Mouse (Mus musculus) liver, embryonic 16.5 days (tissue): Measurements from ENCODE around the gene Vmn1r11. TPM values are rescaled to one million over a fixed set of nuclear protein-coding genes. Genes with fewer than 3 reads are reported as not detected.

Source experiments
- ATAC-seq: fragments of 200-750 bp; cut with Nextera tagmentation; 2 replicates; pipeline ENCODE4 v1.8.0; 2017; ENCODE audit warnings: low read depth, mild to moderate bottlenecking, moderate number of reproducible peaks, moderate library complexity
- H3K27ac ChIP-seq: fragments of 300-500 bp; sonication (generic); 2 replicates; pipeline ENCODE4 v1.5.1; 2014; ENCODE audit warnings: mild to moderate bottlenecking, low read length
- H3K27me3 ChIP-seq: fragments of 300-500 bp; sonication (generic); 2 replicates; pipeline ENCODE4 v1.6.1; 2014; ENCODE audit warnings: low read depth, low read length, mixed read lengths; ENCODE audit not compliant: control insufficient read depth, insufficient read depth
- H3K36me3 ChIP-seq: fragments of 300-500 bp; sonication (generic); 2 replicates; pipeline ENCODE4 v1.6.1; 2014; ENCODE audit warnings: mild to moderate bottlenecking; ENCODE audit not compliant: control insufficient read depth, insufficient read depth
- H3K4me1 ChIP-seq: fragments of 300-500 bp; sonication (generic); 2 replicates; pipeline ENCODE4 v1.6.1; 2014; ENCODE audit warnings: low read depth, low read length, mixed read lengths; ENCODE audit not compliant: control insufficient read depth
- H3K4me2 ChIP-seq: fragments of 300-500 bp; sonication (generic); 2 replicates; pipeline ENCODE4 v1.6.1; 2014; ENCODE audit warnings: low read depth, low read length, mixed read lengths
- H3K4me3 ChIP-seq: fragments of 300-500 bp; sonication (generic); 2 replicates; pipeline ENCODE4 v1.5.1; 2014; ENCODE audit warnings: low read depth, mild to moderate bottlenecking, low read length
- H3K9ac ChIP-seq: fragments of 300-500 bp; sonication (generic); 2 replicates; pipeline ENCODE4 v1.6.1; 2014; ENCODE audit warnings: low read depth, low read length
- H3K9me3 ChIP-seq: fragments of 300-500 bp; sonication (generic); replicated peaks from 2 replicates; pipeline ENCODE4 v1.6.1; 2016; ENCODE audit warnings: low read length; ENCODE audit not compliant: control insufficient read depth
- WGBS: fragments of 180-500 bp; shearing (Covaris S2); extraction: QIAGEN DNeasy Blood & Tissue Kit; methylation state at CpG from one replicate; pipeline ENCODE4 v1.1.7; 2014; ENCODE audit not compliant: insufficient replicate concordance; 5-methylcytosine and 5-hydroxymethylcytosine counted together
- polyA plus RNA-seq: library from polyadenylated mRNA; unstranded; fragments of >200 nt; fragmentation: Nextera tagmentation; extraction: Ambion mirVana; gene quantifications from 2 replicates; pipeline ENCODE4 v1.2.1, GENCODE M21; 2015

Vmn1r11 gene
- not detected in 2 replicates for polyA plus RNA-seq

DNA sequence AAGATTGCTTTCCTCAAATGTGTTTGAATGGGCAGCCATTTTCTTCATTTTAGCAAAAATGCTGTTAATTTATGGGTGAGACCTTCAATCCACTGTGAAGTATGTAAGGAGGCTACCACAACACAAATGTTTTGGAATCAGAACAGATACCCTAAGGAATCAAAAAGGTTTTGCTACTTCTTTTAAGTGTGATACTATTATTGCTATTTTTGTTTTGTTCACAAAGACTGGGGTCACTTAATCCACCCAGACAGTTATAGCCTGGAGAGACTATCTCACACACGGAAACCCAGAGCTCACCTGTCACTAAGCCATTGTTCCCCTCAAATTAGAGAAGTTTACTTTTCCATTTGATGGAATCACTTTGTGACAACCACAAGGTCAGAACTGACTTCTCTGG lies at the start of gene Vmn1r11:
TSS of gene Vmn1r11 (plus strand) at position 301 of the 400 bp plus-strand sequence.
- H3K9me3 ChIP-seq, result no peaks in the 10 kb centered on the region
- H3K4me3 ChIP-seq, result no peak within 1 kb of the TSS
- 58% methylated on average over 1 of the region's 1 CpGs for WGBS
- no peaks in the 10 kb centered on the region for H3K4me1 ChIP-seq
- H3K4me2 ChIP-seq, result no peak within 1 kb of the TSS
- ATAC-seq, result no peak
- no peak within 1 kb of the TSS for H3K9ac ChIP-seq
- no peaks in the 10 kb centered on the region for H3K27me3 ChIP-seq
- H3K36me3 ChIP-seq, result no peaks in the 10 kb centered on the region
- no peak within 1 kb of the TSS for H3K27ac ChIP-seq

DNA sequence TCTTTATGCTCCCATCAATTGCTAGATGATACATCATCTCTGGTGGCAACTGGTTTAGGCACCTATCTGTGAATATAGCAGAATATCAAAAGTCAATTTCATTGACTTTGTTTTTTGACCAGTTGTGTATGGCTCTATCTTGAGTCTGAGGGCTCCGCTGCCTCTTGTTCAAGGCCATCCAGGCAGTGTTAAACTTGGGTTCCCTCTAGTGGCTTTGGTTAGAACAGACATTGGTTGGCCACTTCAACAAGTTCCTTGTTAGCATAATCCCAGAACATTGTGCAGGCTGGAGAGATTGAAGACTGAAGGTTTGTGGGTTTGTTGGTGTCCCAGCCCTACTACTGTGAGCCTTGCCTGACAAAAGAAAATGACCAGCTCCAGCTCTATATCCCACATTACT lies 26.9 kb upstream of the Vmn1r11 start:
- Histone ChIP-seq H3K27me3 (no peaks in the 10 kb centered on the region), H3K9me3 (no peaks in the 10 kb centered on the region), H3K4me2 (no peak overlapping the region), H3K9ac (no peak overlapping the region), H3K36me3 (no peaks in the 10 kb centered on the region), H3K4me1 (no peaks in the 10 kb centered on the region), H3K4me3 (no peak overlapping the region), H3K27ac (no peak overlapping the region)
- ATAC-seq, result no peak
- WGBS, result 50% methylated on average over 1 of the region's 1 CpGs

DNA sequence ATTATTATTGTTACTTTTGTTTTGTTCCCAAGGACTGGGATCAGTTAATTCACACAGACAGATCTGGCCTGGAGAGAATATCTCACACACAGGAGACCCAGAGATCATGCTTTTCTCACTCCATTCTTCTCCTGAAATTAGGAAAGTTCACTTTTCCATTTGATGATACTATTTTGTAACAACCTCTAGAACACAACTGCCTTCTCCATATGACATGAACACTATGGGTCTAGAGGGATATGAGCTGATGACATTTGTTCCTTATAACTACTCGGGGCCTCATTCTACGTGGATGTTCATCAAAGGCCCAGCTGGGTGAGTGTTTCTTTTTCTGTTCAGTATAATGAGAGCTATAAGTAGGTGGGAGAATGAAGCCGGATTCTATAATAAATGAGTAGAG lies 24.1 kb upstream of the Vmn1r11 start, which contains the start of gene Vmn1r10:
TSS of gene Vmn1r10 (plus strand) at position 301 of the 400 bp plus-strand sequence.
- WGBS, result 50% methylated on average over 3 of the region's 3 CpGs
- Histone ChIP-seq H3K9me3 (no peaks in the 10 kb centered on the region), H3K36me3 (no peaks in the 10 kb centered on the region), H3K4me3 (no peak within 1 kb of the TSS), H3K27ac (no peak within 1 kb of the TSS), H3K27me3 (no peaks in the 10 kb centered on the region), H3K4me1 (no peaks in the 10 kb centered on the region), H3K9ac (no peak within 1 kb of the TSS), H3K4me2 (no peak within 1 kb of the TSS)
- ATAC-seq, result no peak

DNA sequence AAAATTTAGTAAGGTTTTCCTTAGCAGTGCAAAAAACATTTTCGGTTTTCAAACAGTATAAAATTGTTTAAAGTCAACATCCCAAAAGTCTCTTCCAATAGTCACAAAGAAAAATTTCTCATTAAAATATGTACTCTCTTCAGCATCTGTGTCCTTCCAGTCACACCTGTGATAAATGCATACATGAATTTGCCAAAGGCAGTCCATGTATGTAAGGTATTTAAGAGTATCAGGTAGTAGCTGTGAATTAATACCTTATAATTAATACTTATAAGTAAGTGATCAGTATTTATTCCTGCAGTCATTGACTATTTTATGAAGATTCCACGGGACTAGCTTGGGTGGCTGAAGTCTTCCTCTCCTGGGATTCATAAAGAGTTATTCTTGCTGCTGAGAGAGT lies 23.4 kb downstream of the Vmn1r11 start, which contains the start of gene Vmn1r12:
TSS of gene Vmn1r12 (plus strand) at position 301 of the 400 bp plus-strand sequence.
- no peaks in the 10 kb centered on the region for H3K4me1 ChIP-seq

More for the DNA sequence above, 23.4 kb downstream of the Vmn1r11 start, which contains the start of gene Vmn1r12:
- Histone ChIP-seq H3K9ac (no peak within 1 kb of the TSS), H3K36me3 (no peaks in the 10 kb centered on the region), H3K9me3 (no peaks in the 10 kb centered on the region), H3K27me3 (no peaks in the 10 kb centered on the region), H3K27ac (no peak within 1 kb of the TSS), H3K4me3 (no peak within 1 kb of the TSS), H3K4me2 (no peak within 1 kb of the TSS)
- ATAC-seq, result no peak
- 37% methylated on average over 2 of the region's 2 CpGs for WGBS

Other genes with a start within 250 kb of the Vmn1r11 start
- 240 and 242 TPM in 2 replicates for gene Nt5c3, start 209.5 kb upstream of the Vmn1r11 start, polyA plus RNA-seq
- 0.15 and 0.18 TPM in 2 replicates for gene Vmn1r4, start 209.4 kb upstream of the Vmn1r11 start, polyA plus RNA-seq
- not detected in 2 replicates for gene Vmn1r5, start 163.2 kb upstream of the Vmn1r11 start, polyA plus RNA-seq
- not detected in 2 replicates for gene Vmn1r6, start 136.2 kb upstream of the Vmn1r11 start, polyA plus RNA-seq
- gene Vmn1r7, start 108.1 kb upstream of the Vmn1r11 start, polyA plus RNA-seq, result not detected in 2 replicates
- gene Vmn1r8, start 101.2 kb upstream of the Vmn1r11 start, polyA plus RNA-seq, result not detected in 2 replicates
- not detected in 2 replicates for gene Vmn1r9, start 66.7 kb upstream of the Vmn1r11 start, polyA plus RNA-seq
- gene Vmn1r10, start 24.0 kb upstream of the Vmn1r11 start, polyA plus RNA-seq, result not detected in 2 replicates
- gene Vmn1r12, start 23.5 kb downstream of the Vmn1r11 start, polyA plus RNA-seq, result not detected in 2 replicates
- not detected in 2 replicates for gene Vmn1r13, start 69.8 kb downstream of the Vmn1r11 start, polyA plus RNA-seq
- not detected in 2 replicates for gene Vmn1r14, start 98.2 kb downstream of the Vmn1r11 start, polyA plus RNA-seq
- not detected in 2 replicates for gene Vmn1r15, start 124.5 kb downstream of the Vmn1r11 start, polyA plus RNA-seq
- not detected in 2 replicates for gene Vmn1r16, start 196.0 kb downstream of the Vmn1r11 start, polyA plus RNA-seq
- not detected in 2 replicates for gene Vmn1r17, start 230.3 kb downstream of the Vmn1r11 start, polyA plus RNA-seq